Mouse (Mus musculus): ENCODE results near the gene Tmem184a. TPM values are rescaled to one million over a fixed set of nuclear protein-coding genes. Genes with fewer than 3 reads are reported as not detected.

Gene Tmem184a
- polyA plus RNA-seq, 1 experiment: 3.3 TPM

DNA sequence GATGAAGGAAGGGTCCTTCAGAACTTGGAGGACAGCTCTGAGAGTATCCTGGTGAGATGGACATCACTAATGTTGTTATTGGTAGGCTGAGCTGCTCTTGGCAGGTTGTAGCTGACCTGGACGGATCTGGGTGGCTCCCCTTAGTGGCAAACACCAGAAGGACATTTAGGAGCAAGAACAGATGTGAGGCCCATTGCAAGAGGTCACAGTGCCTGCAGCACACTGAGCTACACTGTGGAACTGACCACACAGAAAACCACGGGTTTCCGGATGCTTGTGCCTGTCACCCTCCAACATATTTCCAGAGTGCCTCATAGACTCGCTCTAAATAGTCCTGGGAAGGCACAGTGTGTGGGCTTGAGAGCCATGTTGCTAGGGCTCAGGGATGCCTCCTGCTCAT lies 30.3 kb downstream of the Tmem184a start:
- H3K27ac ChIP-seq (ENCODE audit: insufficient read depth, low read length): no peak overlapping the region
- H3K4me1 ChIP-seq (ENCODE audit: control insufficient read depth, insufficient read depth, insufficient read length): peaks cover 18% of the 10 kb centered on the region
- H3K4me3 ChIP-seq (ENCODE audit: extremely low read depth, insufficient read depth, insufficient read length): no peak overlapping the region
- WGBS: 38% methylated on average over 4 of the region's 4 CpGs
- DNase-seq (ENCODE audit: low read depth in 1 of 2, low spot score in 2 of 2): no peak
- H3K36me3 ChIP-seq (ENCODE audit: control insufficient read depth, insufficient read depth, low read length): no peaks in the 10 kb centered on the region
- TF ChIP-seq CTCF (IDR thresholded peaks at IDR 0.05; ENCODE audit: extremely low read depth, insufficient read depth, insufficient read length, insufficient replicate concordance): no peak
- TF ChIP-seq POLR2A (IDR thresholded peaks at IDR 0.05; ENCODE audit: low read depth, low read length): no peak
- H3K27me3 ChIP-seq (ENCODE audit: control insufficient read depth, insufficient read depth, low read length): no peaks in the 10 kb centered on the region

DNA sequence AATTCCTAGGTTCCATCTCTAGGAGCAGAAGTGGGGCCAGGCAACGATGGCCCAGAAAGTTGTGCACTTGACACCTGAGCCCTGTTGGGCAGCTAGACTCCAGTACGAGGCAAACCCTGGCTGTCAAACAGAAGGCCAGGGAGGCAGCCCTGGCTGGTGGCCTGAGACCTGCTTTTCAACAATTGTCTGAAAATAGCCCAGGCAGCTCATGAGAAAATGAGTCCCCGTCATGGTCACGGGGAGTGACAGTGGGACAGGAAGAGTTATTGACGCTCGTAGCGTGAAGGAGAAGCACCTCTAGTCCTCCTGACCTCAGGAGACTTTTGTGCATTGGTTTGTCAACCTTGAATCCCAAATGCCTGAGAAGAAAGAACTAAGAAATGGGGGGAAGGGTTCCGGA lies 38.3 kb downstream of the Tmem184a start:
- DNase-seq (ENCODE audit: low read depth in 1 of 2, low spot score in 2 of 2): peak in 1 of 2 experiments; percentile 46
- no peak overlapping the region for H3K27ac ChIP-seq (ENCODE audit: insufficient read depth, low read length)
- H3K27me3 ChIP-seq (ENCODE audit: control insufficient read depth, insufficient read depth, low read length): no peaks in the 10 kb centered on the region
- no peaks in the 10 kb centered on the region for H3K4me1 ChIP-seq (ENCODE audit: control insufficient read depth, insufficient read depth, insufficient read length)
- TF ChIP-seq POLR2A (IDR thresholded peaks at IDR 0.05; ENCODE audit: low read depth, low read length) (no peak), CTCF (IDR thresholded peaks at IDR 0.05; ENCODE audit: extremely low read depth, insufficient read depth, insufficient read length, insufficient replicate concordance) (no peak)
- H3K36me3 ChIP-seq (ENCODE audit: control insufficient read depth, insufficient read depth, low read length): no peaks in the 10 kb centered on the region
- WGBS: 59% methylated on average over 8 of the region's 8 CpGs
- no peak overlapping the region for H3K4me3 ChIP-seq (ENCODE audit: extremely low read depth, insufficient read depth, insufficient read length)

DNA sequence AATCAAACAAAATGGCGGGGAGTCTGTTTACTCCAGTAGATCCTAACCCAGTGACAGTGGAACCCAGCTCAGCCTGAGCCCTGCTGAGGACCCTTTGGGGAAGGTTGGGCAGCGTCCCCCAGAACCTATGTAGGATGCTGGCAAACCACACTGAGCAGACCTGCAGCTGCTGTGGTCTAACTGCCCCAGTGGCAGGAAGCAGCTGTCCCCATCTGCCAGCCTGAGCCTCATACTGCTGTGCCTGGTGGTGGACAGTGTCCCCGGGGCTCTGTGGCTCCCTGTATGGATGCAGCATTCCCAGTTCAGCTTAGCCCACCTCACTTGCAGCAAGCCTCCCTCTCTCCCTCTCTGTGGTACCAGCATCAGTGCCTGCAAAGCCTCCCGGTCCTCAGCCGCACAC lies 42.8 kb downstream of the Tmem184a start:
- Histone ChIP-seq H3K4me3 (ENCODE audit: extremely low read depth, insufficient read depth, insufficient read length) (no peak overlapping the region), H3K4me1 (ENCODE audit: control insufficient read depth, insufficient read depth, insufficient read length) (peaks cover 3% of the 10 kb centered on the region; the same call in 1 of the 2 replicates)

GRCm38 (mm10) chr5:139775216-139775926 lies 44.3 kb downstream of the Tmem184a start, which contains the start of gene Ints1:
Gene Ints1, minus strand, starts transcription at chr5:139775674.
- Histone ChIP-seq H3K27me3 (ENCODE audit: control insufficient read depth, insufficient read depth, low read length) (no peaks in the 10 kb centered on the region), H3K4me3 (ENCODE audit: extremely low read depth, insufficient read depth, insufficient read length) (peak within 1 kb of the TSS; percentile 82), H3K27ac (ENCODE audit: insufficient read depth, low read length) (no peak within 1 kb of the TSS), H3K36me3 (ENCODE audit: control insufficient read depth, insufficient read depth, low read length) (peaks cover 23% of the 10 kb centered on the region), H3K4me1 (ENCODE audit: control insufficient read depth, insufficient read depth, insufficient read length) (peaks cover 3% of the 10 kb centered on the region; the same call in 1 of the 2 replicates)
- peak; percentile 99 for TF ChIP-seq CTCF (IDR thresholded peaks at IDR 0.05; ENCODE audit: extremely low read depth, insufficient read depth, insufficient read length, insufficient replicate concordance)
- peak; percentile 24; the same call in 1 of the 2 replicates for TF ChIP-seq POLR2A (IDR thresholded peaks at IDR 0.05; ENCODE audit: low read depth, low read length)
- DNase-seq (ENCODE audit: low read depth in 1 of 2, low spot score in 2 of 2): peak; percentile 87 to 95
- under 1% methylated on average over 55 of the region's 55 CpGs for WGBS

More for the DNA sequence above, 42.8 kb downstream of the Tmem184a start:
- H3K27ac ChIP-seq (ENCODE audit: insufficient read depth, low read length): no peak overlapping the region
- H3K27me3 ChIP-seq (ENCODE audit: control insufficient read depth, insufficient read depth, low read length): no peaks in the 10 kb centered on the region
- peaks cover 7% of the 10 kb centered on the region for H3K36me3 ChIP-seq (ENCODE audit: control insufficient read depth, insufficient read depth, low read length)
- WGBS: 17% methylated on average over 5 of the region's 5 CpGs
- no peak for DNase-seq (ENCODE audit: low read depth in 1 of 2, low spot score in 2 of 2)
- TF ChIP-seq POLR2A (IDR thresholded peaks at IDR 0.05; ENCODE audit: low read depth, low read length): no peak
- TF ChIP-seq CTCF (IDR thresholded peaks at IDR 0.05; ENCODE audit: extremely low read depth, insufficient read depth, insufficient read length, insufficient replicate concordance): no peak

DNA sequence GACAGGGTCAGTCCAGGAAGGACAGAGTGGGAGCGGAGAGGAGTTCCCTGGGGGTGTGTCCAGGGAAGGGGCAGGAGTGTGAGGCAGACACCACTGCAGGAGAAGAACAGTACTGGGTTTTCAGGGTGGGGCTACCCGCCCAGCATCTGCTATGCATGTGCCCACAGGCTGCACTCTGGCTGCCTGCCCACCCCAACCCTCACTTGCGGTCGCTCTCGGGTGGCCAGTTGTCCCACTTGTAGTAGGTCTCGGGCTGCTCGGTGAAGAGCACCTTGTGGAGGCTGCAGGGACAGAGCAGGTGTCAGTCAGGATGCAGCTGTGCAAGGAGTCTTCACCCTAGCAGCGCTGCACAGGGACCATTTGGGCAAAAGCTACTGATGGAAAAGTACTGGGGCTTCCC lies 51.5 kb downstream of the Tmem184a start:
- no peak overlapping the region for H3K27ac ChIP-seq (ENCODE audit: insufficient read depth, low read length)
- DNase-seq (ENCODE audit: low read depth in 1 of 2, low spot score in 2 of 2): no peak
- no peaks in the 10 kb centered on the region for H3K4me1 ChIP-seq (ENCODE audit: control insufficient read depth, insufficient read depth, insufficient read length)
- peaks cover 71% of the 10 kb centered on the region for H3K36me3 ChIP-seq (ENCODE audit: control insufficient read depth, insufficient read depth, low read length)
- H3K4me3 ChIP-seq (ENCODE audit: extremely low read depth, insufficient read depth, insufficient read length): no peak overlapping the region
- WGBS: 96% methylated on average over 8 of the region's 8 CpGs
- no peaks in the 10 kb centered on the region for H3K27me3 ChIP-seq (ENCODE audit: control insufficient read depth, insufficient read depth, low read length)
- TF ChIP-seq CTCF (IDR thresholded peaks at IDR 0.05; ENCODE audit: extremely low read depth, insufficient read depth, insufficient read length, insufficient replicate concordance): no peak
- TF ChIP-seq POLR2A (IDR thresholded peaks at IDR 0.05; ENCODE audit: low read depth, low read length): no peak

DNA sequence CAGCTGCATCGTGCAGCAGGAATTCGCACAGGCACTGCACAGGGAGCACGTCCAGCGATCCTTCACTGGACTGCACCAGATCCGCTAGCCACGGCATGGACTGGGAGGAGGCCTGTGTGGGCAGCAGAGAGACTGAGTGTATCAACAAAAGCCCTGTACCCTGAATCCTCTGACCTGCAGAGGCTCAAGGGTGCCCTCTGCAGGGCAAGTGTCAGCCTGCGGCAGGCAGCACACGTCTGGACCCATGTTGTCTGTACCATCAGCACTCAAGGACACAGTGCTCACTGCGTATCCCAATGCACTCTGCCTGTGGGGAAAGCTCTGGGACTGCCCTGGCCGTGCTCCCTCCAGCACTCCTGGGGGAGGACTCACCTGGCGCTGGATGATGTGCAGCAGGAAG lies 55.4 kb downstream of the Tmem184a start:
- Histone ChIP-seq H3K36me3 (ENCODE audit: control insufficient read depth, insufficient read depth, low read length) (peaks cover 76% of the 10 kb centered on the region), H3K27ac (ENCODE audit: insufficient read depth, low read length) (no peak overlapping the region), H3K4me1 (ENCODE audit: control insufficient read depth, insufficient read depth, insufficient read length) (no peaks in the 10 kb centered on the region), H3K27me3 (ENCODE audit: control insufficient read depth, insufficient read depth, low read length) (no peaks in the 10 kb centered on the region), H3K4me3 (ENCODE audit: extremely low read depth, insufficient read depth, insufficient read length) (no peak overlapping the region)
- DNase-seq (ENCODE audit: low read depth in 1 of 2, low spot score in 2 of 2): no peak
- 87% methylated on average over 11 of the region's 11 CpGs for WGBS
- TF ChIP-seq POLR2A (IDR thresholded peaks at IDR 0.05; ENCODE audit: low read depth, low read length): no peak
- TF ChIP-seq CTCF (IDR thresholded peaks at IDR 0.05; ENCODE audit: extremely low read depth, insufficient read depth, insufficient read length, insufficient replicate concordance): peak; percentile 60; the same call in 1 of the 2 replicates

DNA sequence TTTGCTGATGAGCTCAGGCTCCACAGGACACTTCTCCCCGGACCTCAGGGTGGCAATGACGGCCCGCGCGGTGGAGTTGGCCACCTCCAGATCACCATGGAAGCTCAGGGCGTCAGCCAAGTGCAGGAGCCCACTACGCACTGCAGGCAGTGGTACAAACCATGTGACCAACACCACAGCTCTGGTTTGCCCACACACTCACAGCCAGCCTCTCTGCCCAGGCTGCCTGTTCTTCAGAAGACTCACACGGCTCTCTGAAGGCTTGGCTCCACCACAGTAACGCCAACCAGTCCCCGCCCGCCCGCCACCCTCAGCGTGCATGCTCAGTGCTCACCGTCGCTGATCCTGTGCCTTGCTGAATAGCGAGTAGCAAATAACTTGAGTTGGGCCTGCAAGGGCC lies 61.6 kb downstream of the Tmem184a start:
- no peak overlapping the region for H3K4me3 ChIP-seq (ENCODE audit: extremely low read depth, insufficient read depth, insufficient read length)
- H3K27ac ChIP-seq (ENCODE audit: insufficient read depth, low read length): no peak overlapping the region
- H3K27me3 ChIP-seq (ENCODE audit: control insufficient read depth, insufficient read depth, low read length): no peaks in the 10 kb centered on the region
- TF ChIP-seq POLR2A (IDR thresholded peaks at IDR 0.05; ENCODE audit: low read depth, low read length) (no peak), CTCF (IDR thresholded peaks at IDR 0.05; ENCODE audit: extremely low read depth, insufficient read depth, insufficient read length, insufficient replicate concordance) (no peak)
- WGBS: 94% methylated on average over 16 of the region's 16 CpGs
- no peak for DNase-seq (ENCODE audit: low read depth in 1 of 2, low spot score in 2 of 2)
- H3K4me1 ChIP-seq (ENCODE audit: control insufficient read depth, insufficient read depth, insufficient read length): no peaks in the 10 kb centered on the region
- peaks cover 64% of the 10 kb centered on the region for H3K36me3 ChIP-seq (ENCODE audit: control insufficient read depth, insufficient read depth, low read length)
